Mouse (Mus musculus): ENCODE measurements around the gene Pld5. TPM values are rescaled to one million over a fixed set of nuclear protein-coding genes. Genes with fewer than 3 reads are reported as not detected.

The Pld5 gene
- total and polyA plus RNA-seq, 2 experiments from 2014 or later, result 4.9 to 6.1 TPM

- no peaks in the 10 kb centered on the region for H3K4me1 ChIP-seq (ENCODE audit: insufficient read depth, low read length)
- H3K4me2 ChIP-seq (ENCODE audit: low read depth, low read length, poor library complexity, severe bottlenecking), result no peak overlapping the region
- H3K9me3 ChIP-seq (ENCODE audit: low read length), result no peaks in the 10 kb centered on the region
- DNase-seq (ENCODE audit: low spot score), result no peak
- H3K36me3 ChIP-seq (ENCODE audit: insufficient read depth, low read length), result no peaks in the 10 kb centered on the region
- ATAC-seq (ENCODE audit: low FRiP score), result no peak
- H3K27ac ChIP-seq (ENCODE audit: low read depth, low read length), result no peak overlapping the region
- WGBS, result 35% methylated on average over 1 of the region's 1 CpGs
- no peak overlapping the region for H3K9ac ChIP-seq (replicated peaks; ENCODE audit: low read length, poor library complexity, severe bottlenecking)
- H3K4me3 ChIP-seq (ENCODE audit: low read depth, low read length), result no peak overlapping the region
- no peaks in the 10 kb centered on the region for H3K27me3 ChIP-seq (ENCODE audit: insufficient read depth, low read length)
- TF ChIP-seq CTCF (IDR thresholded peaks at IDR 0.05), result no peak
Measured at GRCm38 (mm10) chr1:176053653-176054052, 221.5 kb downstream of the Pld5 start.

- Histone ChIP-seq H3K4me2 (ENCODE audit: low read depth, low read length, poor library complexity, severe bottlenecking) (no peak overlapping the region), H3K36me3 (ENCODE audit: insufficient read depth, low read length) (no peaks in the 10 kb centered on the region), H3K4me3 (ENCODE audit: low read depth, low read length) (no peak overlapping the region), H3K9ac (replicated peaks; ENCODE audit: low read length, poor library complexity, severe bottlenecking) (no peak overlapping the region), H3K9me3 (ENCODE audit: low read length) (no peaks in the 10 kb centered on the region), H3K4me1 (ENCODE audit: insufficient read depth, low read length) (no peaks in the 10 kb centered on the region), H3K27me3 (ENCODE audit: insufficient read depth, low read length) (no peaks in the 10 kb centered on the region), H3K27ac (ENCODE audit: low read depth, low read length) (no peak overlapping the region)
- DNase-seq (ENCODE audit: low spot score) (peak; percentile 46), ATAC-seq (ENCODE audit: low FRiP score) (no peak)
- no peak for TF ChIP-seq CTCF (IDR thresholded peaks at IDR 0.05)
- 62% methylated on average over 5 of the region's 5 CpGs for WGBS
Measured at GRCm38 (mm10) chr1:176046995-176047394, 228.1 kb downstream of the Pld5 start.

- Histone ChIP-seq H3K27ac (ENCODE audit: low read depth, low read length) (no peak overlapping the region), H3K9me3 (ENCODE audit: low read length) (no peaks in the 10 kb centered on the region)
Measured at GRCm38 (mm10) chr1:176046375-176046774, 228.7 kb downstream of the Pld5 start.

GRCm38 (mm10) chr1:176043056-176043455 lies 232.1 kb downstream of the Pld5 start:
- Histone ChIP-seq H3K9me3 (ENCODE audit: low read length) (no peaks in the 10 kb centered on the region), H3K4me2 (ENCODE audit: low read depth, low read length, poor library complexity, severe bottlenecking) (no peak overlapping the region), H3K4me1 (ENCODE audit: insufficient read depth, low read length) (no peaks in the 10 kb centered on the region), H3K36me3 (ENCODE audit: insufficient read depth, low read length) (no peaks in the 10 kb centered on the region), H3K4me3 (ENCODE audit: low read depth, low read length) (no peak overlapping the region), H3K27me3 (ENCODE audit: insufficient read depth, low read length) (no peaks in the 10 kb centered on the region), H3K9ac (replicated peaks; ENCODE audit: low read length, poor library complexity, severe bottlenecking) (no peak overlapping the region), H3K27ac (ENCODE audit: low read depth, low read length) (no peak overlapping the region)
- WGBS, result 69% methylated on average over 4 of the region's 4 CpGs
- TF ChIP-seq CTCF (IDR thresholded peaks at IDR 0.05), result no peak
- DNase-seq (ENCODE audit: low spot score) (no peak), ATAC-seq (ENCODE audit: low FRiP score) (no peak)

More at GRCm38 (mm10) chr1:176046375-176046774, 228.7 kb downstream of the Pld5 start:
- no peak overlapping the region for H3K4me3 ChIP-seq (ENCODE audit: low read depth, low read length)
- no peaks in the 10 kb centered on the region for H3K4me1 ChIP-seq (ENCODE audit: insufficient read depth, low read length)
- no peak overlapping the region for H3K9ac ChIP-seq (replicated peaks; ENCODE audit: low read length, poor library complexity, severe bottlenecking)
- 89% methylated on average over 1 of the region's 1 CpGs for WGBS
- H3K36me3 ChIP-seq (ENCODE audit: insufficient read depth, low read length), result no peaks in the 10 kb centered on the region
- H3K27me3 ChIP-seq (ENCODE audit: insufficient read depth, low read length), result no peaks in the 10 kb centered on the region
- DNase-seq (ENCODE audit: low spot score), result no peak
- H3K4me2 ChIP-seq (ENCODE audit: low read depth, low read length, poor library complexity, severe bottlenecking), result no peak overlapping the region
- no peak for TF ChIP-seq CTCF (IDR thresholded peaks at IDR 0.05)
- ATAC-seq (ENCODE audit: low FRiP score), result 0 out of 2 replicates have a peak, but pooled peaks have one; percentile 44

DNA sequence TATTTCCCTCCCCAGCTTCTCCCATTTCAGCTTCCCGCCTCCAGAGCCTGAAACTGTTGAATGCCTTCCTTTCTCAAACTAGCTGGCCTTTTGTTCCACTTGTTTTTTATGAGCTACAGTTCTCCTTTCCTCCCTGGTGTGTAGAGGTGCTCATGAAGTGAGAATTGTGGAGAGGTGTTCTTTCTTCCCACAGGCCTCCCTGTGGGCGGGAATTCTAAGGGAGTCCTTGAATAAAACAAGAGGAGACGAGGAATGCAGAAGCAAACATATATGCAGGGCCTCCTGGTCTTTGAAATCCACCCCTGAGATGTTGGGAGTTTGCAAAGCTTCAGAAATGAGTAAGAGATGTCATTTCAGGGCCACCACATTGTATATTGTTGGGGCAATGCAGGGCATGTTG lies 235.2 kb downstream of the Pld5 start:
- Histone ChIP-seq H3K9me3 (ENCODE audit: low read length) (no peaks in the 10 kb centered on the region), H3K27ac (ENCODE audit: low read depth, low read length) (no peak overlapping the region), H3K4me2 (ENCODE audit: low read depth, low read length, poor library complexity, severe bottlenecking) (no peak overlapping the region), H3K9ac (replicated peaks; ENCODE audit: low read length, poor library complexity, severe bottlenecking) (no peak overlapping the region), H3K27me3 (ENCODE audit: insufficient read depth, low read length) (no peaks in the 10 kb centered on the region), H3K4me3 (ENCODE audit: low read depth, low read length) (no peak overlapping the region), H3K4me1 (ENCODE audit: insufficient read depth, low read length) (no peaks in the 10 kb centered on the region), H3K36me3 (ENCODE audit: insufficient read depth, low read length) (no peaks in the 10 kb centered on the region)
- TF ChIP-seq CTCF (IDR thresholded peaks at IDR 0.05), result no peak
- WGBS, result 52% methylated on average over 3 of the region's 3 CpGs
- no peak for ATAC-seq (ENCODE audit: low FRiP score)
- DNase-seq (ENCODE audit: low spot score), result no peak

- Histone ChIP-seq H3K9ac (replicated peaks; ENCODE audit: low read length, poor library complexity, severe bottlenecking) (no peak overlapping the region), H3K4me1 (ENCODE audit: insufficient read depth, low read length) (no peaks in the 10 kb centered on the region), H3K4me2 (ENCODE audit: low read depth, low read length, poor library complexity, severe bottlenecking) (no peak overlapping the region), H3K4me3 (ENCODE audit: low read depth, low read length) (no peak overlapping the region), H3K9me3 (ENCODE audit: low read length) (no peaks in the 10 kb centered on the region), H3K36me3 (ENCODE audit: insufficient read depth, low read length) (no peaks in the 10 kb centered on the region), H3K27me3 (ENCODE audit: insufficient read depth, low read length) (no peaks in the 10 kb centered on the region), H3K27ac (ENCODE audit: low read depth, low read length) (no peak overlapping the region)
- ATAC-seq (ENCODE audit: low FRiP score) (no peak), DNase-seq (ENCODE audit: low spot score) (no peak)
- WGBS, result 67% methylated on average over 3 of the region's 3 CpGs
- TF ChIP-seq CTCF (IDR thresholded peaks at IDR 0.05), result no peak
Measured at GRCm38 (mm10) chr1:176036028-176036427, 239.1 kb downstream of the Pld5 start.

All from midbrain, postnatal 0 days (tissue).